Mouse (Mus musculus) liver, adult 2 months (tissue): Measurements from ENCODE around the gene Plagl1.

Experiments
- CTCF ChIP-seq: fragments of 200-500 bp; IDR thresholded peaks from 2 replicates; pipeline ENCODE4 v1.5.1; 2011; ENCODE audit warnings: low read depth, low read length, control low read depth
- POLR2A ChIP-seq: fragments of 200-500 bp; IDR thresholded peaks from 2 replicates; pipeline ENCODE4 v1.6.1; 2011; ENCODE audit warnings: low read length, control low read depth; ENCODE audit not compliant: insufficient read depth; ENCODE audit errors: extremely low read depth

DNA sequence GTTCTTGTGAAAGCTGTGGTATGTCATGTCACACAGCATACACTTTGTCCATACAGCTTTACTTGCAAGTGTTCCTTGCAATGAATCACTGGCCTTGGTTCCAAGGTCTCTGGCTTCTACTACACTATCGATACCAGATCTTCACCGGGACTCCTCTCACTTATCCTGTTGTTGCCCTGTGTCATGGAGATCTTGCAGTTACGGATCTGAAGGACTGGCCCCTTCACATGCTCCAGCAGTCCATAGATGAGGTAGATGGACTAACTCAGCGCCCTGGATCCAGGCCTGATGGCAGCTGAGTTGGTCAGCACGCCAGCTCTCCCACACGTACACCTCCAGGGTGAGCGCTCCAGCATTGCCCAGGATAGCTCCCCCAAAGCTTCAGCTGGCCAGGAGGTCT, 75.0 kb downstream of the Plagl1 start:
- TF ChIP-seq POLR2A (no peak), CTCF (no peak)
